Mouse (Mus musculus): ENCODE data around the gene Cxcl14.

DNA sequence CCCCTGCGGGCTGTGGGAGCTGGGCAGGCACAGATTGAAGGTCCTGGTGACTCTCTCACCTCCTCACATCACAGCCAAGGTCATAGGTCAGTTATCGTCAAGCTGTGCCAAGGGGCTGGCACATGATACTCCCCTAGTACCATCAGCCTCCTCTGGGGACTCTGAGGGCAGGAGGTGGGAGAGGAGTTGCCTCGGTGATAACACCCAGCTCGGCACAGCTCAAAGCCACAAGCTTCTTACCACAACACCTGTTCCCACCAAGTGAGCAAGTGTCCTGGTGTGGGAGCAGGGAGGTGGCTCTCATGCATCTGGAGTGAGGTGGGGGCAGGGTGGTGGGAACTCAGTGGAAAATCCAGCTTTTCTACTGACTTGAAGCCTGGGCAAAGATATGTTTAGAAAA lies 34.1 kb downstream of the Cxcl14 start:
- TF ChIP-seq CTCF (IDR thresholded peaks at IDR 0.05; ENCODE audit: borderline replicate concordance, extremely low read depth, insufficient read depth, insufficient read length) (no peak), POLR2A (IDR thresholded peaks at IDR 0.05; ENCODE audit: borderline replicate concordance, extremely low read depth, insufficient read depth, insufficient read length, poor library complexity, severe bottlenecking) (no peak)

All from brain, embryonic 14.5 days (tissue).